Mouse (Mus musculus): ENCODE results near the gene Ccdc82. TPM values are rescaled to one million over a fixed set of nuclear protein-coding genes. Genes with fewer than 3 reads are reported as not detected.

Ccdc82 gene
- polyA plus RNA-seq, 1 experiment from 2014 or later: 9.5 TPM

DNA sequence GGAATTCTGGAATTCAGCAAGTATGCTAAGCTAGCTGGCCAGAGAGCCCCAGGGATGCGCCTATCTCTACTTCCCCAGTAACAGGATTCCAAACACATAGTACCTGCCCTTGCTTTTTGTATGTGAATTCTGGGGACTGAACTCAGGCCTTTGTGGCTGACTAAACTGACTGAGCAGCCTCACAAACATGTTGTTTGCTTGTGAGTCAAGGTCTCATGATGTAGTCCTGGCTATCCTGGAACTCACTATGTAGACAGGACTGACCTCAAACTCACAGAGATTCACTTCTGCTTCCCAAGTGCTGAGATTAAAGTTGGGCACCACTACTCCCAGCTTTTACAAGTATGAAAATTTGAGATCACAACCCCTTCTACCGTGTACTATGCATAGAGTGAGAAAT is 67.2 kb downstream of the Ccdc82 start:
- Histone ChIP-seq H3K36me3 (no peaks in the 10 kb centered on the region), H3K9ac (no peak overlapping the region), H3K4me1 (replicated peaks) (no peaks in the 10 kb centered on the region), H3K4me2 (no peak overlapping the region), H3K27ac (no peak overlapping the region), H3K4me3 (replicated peaks) (no peak overlapping the region), H3K27me3 (no peaks in the 10 kb centered on the region), H3K9me3 (replicated peaks) (no peaks in the 10 kb centered on the region)
- no peak for ATAC-seq (ENCODE audit: low read depth)
- 75% methylated on average over 2 of the region's 2 CpGs for WGBS (ENCODE audit: insufficient replicate concordance)
- DNase-seq: no peak

DNA sequence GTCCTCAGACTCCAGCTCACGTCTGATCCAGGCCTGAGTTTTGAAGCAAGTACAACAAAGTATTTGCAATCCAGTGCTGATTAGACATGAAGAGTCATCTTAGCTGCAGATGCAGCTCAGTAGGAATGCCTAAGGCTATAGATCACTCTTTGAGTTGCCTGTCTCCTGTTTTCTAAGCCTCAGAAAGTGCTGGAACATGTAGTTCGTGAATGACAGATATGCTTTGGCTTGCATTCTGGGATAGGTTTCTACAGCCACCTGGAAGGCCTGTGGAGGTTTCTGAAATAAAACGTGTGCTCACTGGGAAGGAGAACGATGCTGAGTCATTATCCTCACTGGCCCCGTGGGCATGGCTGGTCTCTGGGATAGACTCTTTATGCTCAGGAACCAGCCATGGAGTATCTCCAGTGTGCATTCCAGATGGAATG is 67.8 kb downstream of the Ccdc82 start:
- DNase-seq (no peak), ATAC-seq (ENCODE audit: low read depth) (no peak)
- Histone ChIP-seq H3K36me3 (no peaks in the 10 kb centered on the region), H3K27me3 (no peaks in the 10 kb centered on the region), H3K4me2 (no peak overlapping the region), H3K9ac (no peak overlapping the region), H3K9me3 (replicated peaks) (no peaks in the 10 kb centered on the region), H3K27ac (no peak overlapping the region), H3K4me1 (replicated peaks) (no peaks in the 10 kb centered on the region), H3K4me3 (replicated peaks) (no peak overlapping the region)
- WGBS (ENCODE audit: insufficient replicate concordance): 50% methylated on average over 5 of the region's 5 CpGs

DNA sequence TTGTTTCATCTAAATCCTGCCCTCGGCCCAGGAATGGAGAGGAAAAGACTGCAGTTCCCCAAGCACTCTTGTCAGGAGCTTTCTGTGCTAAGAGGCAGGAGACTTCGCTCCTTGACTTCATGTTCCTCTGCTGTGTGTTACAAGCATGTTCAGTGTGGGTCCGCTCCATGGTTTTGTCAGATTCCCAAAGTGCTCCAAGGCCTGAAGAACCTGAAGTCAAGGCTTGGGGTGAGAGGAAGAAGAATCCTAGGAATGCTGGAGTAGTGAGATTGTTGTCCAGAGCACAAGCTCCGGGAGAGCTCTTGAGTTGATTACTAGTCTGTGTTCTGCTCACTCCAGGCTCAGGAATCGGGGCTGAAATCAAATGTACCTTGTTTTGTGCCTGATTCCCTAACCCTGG is 68.6 kb downstream of the Ccdc82 start:
- no peaks in the 10 kb centered on the region for H3K4me1 ChIP-seq (replicated peaks)
- no peak overlapping the region for H3K9ac ChIP-seq
- no peaks in the 10 kb centered on the region for H3K36me3 ChIP-seq
- no peak overlapping the region for H3K4me3 ChIP-seq (replicated peaks)
- H3K4me2 ChIP-seq: no peak overlapping the region
- no peak for ATAC-seq (ENCODE audit: low read depth)
- H3K27me3 ChIP-seq: no peaks in the 10 kb centered on the region
- no peaks in the 10 kb centered on the region for H3K9me3 ChIP-seq (replicated peaks)
- 62% methylated on average over 5 of the region's 5 CpGs for WGBS (ENCODE audit: insufficient replicate concordance)
- H3K27ac ChIP-seq: no peak overlapping the region
- no peak for DNase-seq

DNA sequence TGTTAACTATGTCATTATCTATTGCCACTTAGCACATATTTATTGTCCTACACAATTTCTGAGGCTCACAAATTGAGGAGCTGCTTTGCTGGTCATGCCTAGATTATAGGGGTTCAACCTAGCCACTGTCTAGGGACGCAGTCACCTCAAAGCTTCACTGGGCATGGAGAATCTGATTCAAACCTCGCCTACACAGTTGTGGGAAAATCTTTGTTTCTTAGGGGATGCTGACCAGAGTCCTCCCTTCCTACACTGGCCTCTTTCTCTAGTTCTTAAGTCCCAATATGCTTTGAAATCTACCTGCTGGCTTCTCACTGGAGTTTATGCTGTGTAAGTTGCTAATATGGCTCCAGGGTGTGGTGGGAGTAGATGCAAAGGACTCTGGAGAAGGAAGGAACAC is 72.8 kb downstream of the Ccdc82 start:
- H3K9me3 ChIP-seq (replicated peaks): no peaks in the 10 kb centered on the region
- no peak overlapping the region for H3K4me2 ChIP-seq
- no peak overlapping the region for H3K4me3 ChIP-seq (replicated peaks)
- ATAC-seq (ENCODE audit: low read depth): no peak
- WGBS (ENCODE audit: insufficient replicate concordance): 64% methylated on average over 2 of the region's 2 CpGs
- H3K27ac ChIP-seq: no peak overlapping the region
- no peaks in the 10 kb centered on the region for H3K4me1 ChIP-seq (replicated peaks)
- no peak for DNase-seq
- H3K9ac ChIP-seq: no peak overlapping the region
- no peaks in the 10 kb centered on the region for H3K27me3 ChIP-seq
- H3K36me3 ChIP-seq: no peaks in the 10 kb centered on the region

DNA sequence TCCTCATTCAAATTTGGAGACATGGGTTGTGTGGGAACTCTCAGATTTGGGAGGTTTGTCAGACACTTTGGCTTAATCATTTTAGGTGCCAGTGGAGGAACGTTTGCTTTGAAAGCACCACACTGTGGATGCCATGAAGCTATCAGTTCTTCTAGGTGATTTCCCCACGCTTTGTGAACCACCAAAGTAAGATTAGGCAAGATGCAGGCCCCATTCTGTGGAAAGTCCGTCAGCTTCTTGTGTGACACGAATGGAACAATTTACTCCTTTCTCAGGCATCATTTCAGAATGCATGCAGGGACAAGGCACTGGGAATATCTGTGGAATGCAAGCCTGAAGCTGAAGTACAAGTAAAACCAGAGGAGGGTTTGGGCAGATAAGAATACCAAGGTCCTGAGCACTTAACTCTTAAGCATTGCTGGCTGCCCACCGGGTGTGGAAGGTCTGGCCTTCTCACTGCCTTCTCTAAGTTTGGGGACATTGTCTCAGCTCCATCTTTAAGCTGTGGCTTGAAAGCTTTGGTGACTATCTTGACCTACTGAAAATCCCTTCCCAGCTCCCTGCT is 74.1 kb downstream of the Ccdc82 start:
- H3K9me3 ChIP-seq (replicated peaks): no peaks in the 10 kb centered on the region
- no peak for DNase-seq
- H3K27ac ChIP-seq: no peak overlapping the region
- no peak overlapping the region for H3K4me2 ChIP-seq
- no peaks in the 10 kb centered on the region for H3K4me1 ChIP-seq (replicated peaks)
- no peaks in the 10 kb centered on the region for H3K36me3 ChIP-seq
- no peak overlapping the region for H3K4me3 ChIP-seq (replicated peaks)
- no peaks in the 10 kb centered on the region for H3K27me3 ChIP-seq
- 47% methylated on average over 5 of the region's 5 CpGs for WGBS (ENCODE audit: insufficient replicate concordance)
- no peak overlapping the region for H3K9ac ChIP-seq
- no peak for ATAC-seq (ENCODE audit: low read depth)

DNA sequence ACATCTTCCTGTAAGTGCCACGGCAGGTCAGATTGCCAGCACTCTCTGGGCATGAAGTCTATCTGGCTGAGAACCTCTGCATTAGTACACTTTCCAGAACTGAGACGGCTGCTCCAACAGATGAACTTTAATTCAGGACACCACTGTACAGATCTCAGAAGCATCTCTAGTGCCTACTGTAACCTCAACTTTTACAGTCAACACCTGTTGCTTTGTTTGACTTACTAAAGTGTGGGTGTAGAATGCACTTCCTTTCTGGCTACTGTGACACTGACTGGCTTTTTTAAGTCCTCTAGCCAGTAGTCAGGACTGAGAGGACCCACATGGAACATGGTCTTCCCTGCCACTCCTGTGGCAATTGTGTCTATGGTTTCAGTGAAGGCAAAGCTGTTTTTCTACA is 76.3 kb downstream of the Ccdc82 start:
- ATAC-seq (ENCODE audit: low read depth) (no peak), DNase-seq (no peak)
- Histone ChIP-seq H3K9ac (no peak overlapping the region), H3K36me3 (no peaks in the 10 kb centered on the region), H3K27me3 (no peaks in the 10 kb centered on the region), H3K27ac (no peak overlapping the region), H3K4me1 (replicated peaks) (no peaks in the 10 kb centered on the region), H3K4me2 (no peak overlapping the region), H3K9me3 (replicated peaks) (no peaks in the 10 kb centered on the region), H3K4me3 (replicated peaks) (no peak overlapping the region)
- 53% methylated on average over 2 of the region's 2 CpGs for WGBS (ENCODE audit: insufficient replicate concordance)

DNA sequence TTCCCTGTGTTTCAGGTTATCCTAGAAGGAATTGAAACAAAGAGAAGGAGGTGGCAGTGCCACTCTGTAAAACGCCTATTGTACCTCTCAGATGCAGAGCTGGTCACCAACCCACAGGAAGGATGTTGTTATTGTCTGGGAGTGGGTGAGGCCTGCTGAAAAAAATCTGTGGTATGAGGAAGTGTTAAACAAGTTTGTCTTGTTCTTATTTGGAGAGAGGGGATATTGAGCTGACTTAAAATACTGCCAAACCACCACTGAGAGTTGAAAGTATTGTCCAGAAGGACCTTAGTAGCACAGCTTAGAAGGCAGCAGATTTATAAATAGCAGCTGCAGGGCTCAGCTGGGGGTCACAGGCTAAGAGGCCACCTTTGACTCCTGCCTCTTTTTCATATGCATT is 76.9 kb downstream of the Ccdc82 start:
- H3K4me3 ChIP-seq (replicated peaks): no peak overlapping the region
- ATAC-seq (ENCODE audit: low read depth) (no peak), DNase-seq (no peak)
- no peaks in the 10 kb centered on the region for H3K27me3 ChIP-seq
- H3K9me3 ChIP-seq (replicated peaks): no peaks in the 10 kb centered on the region
- no peaks in the 10 kb centered on the region for H3K4me1 ChIP-seq (replicated peaks)
- no peak overlapping the region for H3K4me2 ChIP-seq
- no peak overlapping the region for H3K9ac ChIP-seq
- no peaks in the 10 kb centered on the region for H3K36me3 ChIP-seq
- 6% methylated on average over 1 of the region's 1 CpGs for WGBS (ENCODE audit: insufficient replicate concordance)
- no peak overlapping the region for H3K27ac ChIP-seq

Other genes with a start within 250 kb of the Ccdc82 start
- gene Jrkl, start 1.1 kb upstream of the Ccdc82 start, polyA plus RNA-seq (2015; fragmentation: Nextera tagmentation; extraction: Ambion mirVana): 2.2 and 3.4 TPM in 2 replicates
- gene Maml2, start 51.0 kb downstream of the Ccdc82 start, polyA plus RNA-seq (2015; fragmentation: Nextera tagmentation; extraction: Ambion mirVana): 1.0 and 1.2 TPM in 2 replicates
- gene Gm17571, start 199.8 kb downstream of the Ccdc82 start, polyA plus RNA-seq (2015; fragmentation: Nextera tagmentation; extraction: Ambion mirVana): not detected in 2 replicates